Mouse (Mus musculus) liver, embryonic 18 days (tissue): Measurements from ENCODE around the gene Gm43064. TPM values are rescaled to one million over a fixed set of nuclear protein-coding genes. Genes with fewer than 3 reads are reported as not detected.

Source experiments
- polyA plus RNA-seq: library from polyadenylated mRNA; depleted of rRNA; stranded (reverse); fragments of >200 nt; gene quantifications from 2 replicates; pipeline ENCODE4 v1.2.3, GENCODE M21; 2012; rRNA removed

The Gm43064 gene
- 0.30 and 0.58 TPM in 2 replicates for polyA plus RNA-seq

DNA sequence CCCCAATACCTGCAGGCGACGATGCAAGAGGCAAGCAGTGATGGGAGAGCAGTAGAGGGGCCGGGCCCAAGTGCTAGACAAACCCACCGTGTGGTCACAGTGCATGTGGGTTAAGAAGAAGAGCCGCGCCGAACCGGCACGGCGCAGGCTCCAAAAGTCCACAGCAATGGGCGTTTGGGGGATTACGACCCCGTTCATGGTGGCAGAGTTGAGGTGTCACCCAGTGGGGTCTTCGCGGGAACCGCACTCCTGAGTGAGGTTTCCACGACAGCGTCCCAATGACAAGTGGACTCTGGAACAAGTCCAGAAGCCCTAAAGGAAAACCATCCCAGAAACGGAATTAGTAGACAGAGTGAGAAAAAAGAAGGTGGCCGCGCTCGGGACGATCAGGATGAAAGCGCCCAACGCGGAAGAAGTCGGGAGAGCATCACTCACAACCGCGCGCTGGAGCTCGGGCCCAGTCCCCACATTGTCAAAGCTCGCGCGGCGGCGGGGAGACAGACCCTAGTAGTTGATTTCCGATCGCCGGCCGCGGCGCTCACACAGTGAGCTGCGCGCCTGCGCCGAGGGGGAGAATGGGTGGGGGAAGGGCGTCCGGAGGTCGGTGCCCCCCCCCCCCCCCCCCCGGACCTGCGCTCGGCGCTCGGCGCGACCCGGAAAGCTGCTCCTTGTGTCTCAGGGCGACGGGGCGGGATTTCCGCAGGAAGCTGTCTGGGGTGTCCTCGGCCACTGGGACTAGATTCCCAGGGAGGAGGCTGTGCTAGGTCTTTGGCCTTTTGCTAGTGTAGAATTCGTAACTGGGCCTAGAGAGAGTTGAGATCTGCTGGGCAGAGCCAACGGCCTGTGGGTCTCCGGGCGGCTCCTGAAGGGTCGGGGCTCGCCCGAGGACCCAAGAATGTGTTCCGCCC lies at the start of gene Gm43064, which contains the start of the genes Dclre1b and Ap4b1:
Gene Gm43064 (plus strand): TSS at position 683 of the 908 bp plus-strand sequence.
Gene Dclre1b (minus strand): TSS at position 554 of the 908 bp plus-strand sequence.
Gene Ap4b1 (plus strand): TSS at position 630 of the 908 bp plus-strand sequence.

DNA sequence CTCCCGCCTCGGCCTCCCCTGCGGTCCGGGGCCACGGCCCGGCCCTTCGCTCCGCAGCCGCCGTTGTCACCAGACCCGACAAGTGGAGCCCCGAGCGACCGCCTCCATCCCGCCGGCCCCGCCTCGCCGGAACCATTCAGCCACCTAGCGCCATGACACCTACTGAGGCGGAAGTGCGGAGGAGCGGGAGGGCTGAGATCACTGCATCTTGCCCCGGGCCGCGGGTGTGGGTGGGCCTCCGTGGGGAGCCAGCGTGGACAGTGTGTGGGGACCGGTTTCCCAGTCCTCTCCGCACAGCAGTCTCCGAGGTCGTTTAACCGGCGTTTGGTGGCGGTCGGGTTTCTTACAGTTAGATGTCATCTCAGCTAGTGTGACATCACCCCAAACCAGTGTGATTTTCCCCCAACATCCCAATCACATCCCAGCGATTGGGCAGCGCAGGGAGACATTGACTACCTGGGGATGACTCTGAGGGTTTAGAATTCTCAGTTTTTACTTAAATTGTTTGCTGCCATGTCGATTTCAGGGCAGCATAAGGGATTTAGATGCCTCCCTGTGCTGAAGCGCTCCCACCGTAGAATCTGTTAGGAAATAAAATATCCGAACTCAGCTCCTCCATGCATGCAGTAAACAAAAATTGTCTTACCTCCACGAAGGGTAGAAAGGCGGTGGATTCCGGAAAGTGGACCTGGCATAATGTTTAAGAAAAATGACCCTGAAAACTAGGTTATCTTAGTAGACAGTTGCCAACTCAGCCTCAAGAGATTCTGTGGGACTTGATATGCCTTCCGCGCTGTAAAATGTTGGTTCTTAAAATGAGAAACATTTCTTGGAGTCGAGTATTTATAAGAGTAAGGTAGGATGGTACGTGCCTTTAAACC lies 17.9 kb upstream of the Gm43064 start, which contains the start of gene Hipk1:
Gene Hipk1 (minus strand): TSS at position 334 of the 881 bp plus-strand sequence.

DNA sequence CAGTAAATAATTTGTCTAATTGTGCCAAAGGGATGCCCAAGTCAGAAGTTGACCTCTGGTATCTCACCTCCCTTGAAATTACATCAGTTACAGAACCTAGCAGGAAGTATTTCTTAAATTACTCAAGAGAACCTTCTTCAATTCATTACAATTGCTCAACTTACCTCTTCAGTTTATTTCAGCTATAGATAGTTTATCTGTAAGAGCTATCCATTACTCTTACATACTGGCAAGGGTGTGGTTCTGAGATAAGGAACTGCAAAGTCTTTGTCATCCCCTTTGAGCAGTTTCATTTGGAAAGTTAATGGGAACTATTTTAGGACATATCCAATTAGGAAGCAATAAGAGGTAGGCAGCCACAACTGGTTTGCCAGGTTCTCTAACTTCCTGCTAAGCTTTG lies 23.1 kb downstream of the Gm43064 start, which contains the start of gene Bcl2l15:
Gene Bcl2l15 (plus strand): TSS at position 176 of the 400 bp plus-strand sequence.

DNA sequence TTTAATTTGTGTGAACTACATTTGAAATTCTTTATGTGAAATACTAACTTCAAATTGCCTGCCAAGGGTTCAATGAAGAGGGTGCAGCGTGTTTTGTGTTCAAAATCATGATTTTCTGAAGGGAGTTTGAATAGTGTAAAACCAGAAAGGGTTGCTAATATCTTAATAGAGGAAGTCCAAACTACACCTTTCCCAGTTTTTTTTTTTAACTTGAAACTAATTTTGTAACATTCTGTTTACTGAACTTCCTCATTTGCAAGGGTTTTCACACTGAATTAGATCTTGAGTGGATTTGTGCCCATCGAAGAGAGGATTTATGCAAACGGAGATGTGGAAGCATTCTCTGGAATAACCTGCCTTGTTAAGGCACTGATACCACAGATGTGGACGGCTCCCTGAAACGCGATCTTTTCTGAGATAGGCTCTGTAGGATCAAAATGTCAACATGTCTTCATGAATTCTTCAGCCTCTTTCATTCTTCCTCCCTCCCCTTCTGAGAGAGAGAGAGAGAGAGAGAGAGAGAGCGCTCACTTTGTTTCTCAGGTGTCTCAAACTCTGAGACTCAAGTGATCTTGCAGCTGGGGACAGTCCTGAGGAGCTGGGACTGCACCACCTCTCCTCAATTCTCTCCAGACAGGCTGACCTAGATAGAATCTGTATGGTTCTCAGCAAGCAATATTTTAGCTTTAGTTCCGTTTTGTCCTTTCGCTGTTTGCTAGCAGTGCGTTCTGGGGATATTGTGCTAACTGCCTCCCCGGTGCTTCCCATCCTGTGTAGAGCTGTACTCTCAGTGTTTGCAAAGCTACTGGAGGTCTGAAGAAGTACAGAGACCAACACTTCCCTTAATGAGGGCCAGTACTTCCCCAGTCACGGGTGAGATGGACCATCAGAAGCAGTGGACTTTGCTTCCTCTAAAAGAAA lies 49.8 kb downstream of the Gm43064 start, which contains the start of gene Ptpn22:
Gene Ptpn22 (plus strand): TSS at position 915 of the 921 bp plus-strand sequence.

Other genes with a start within 250 kb of the Gm43064 start
- 0.01 TPM in 1 of 2 replicates, not detected in the other for gene Syt6, start 234.3 kb upstream of the Gm43064 start, polyA plus RNA-seq
- 0.12 and 0.13 TPM in 2 replicates for gene Atg4a-ps, start 163.5 kb upstream of the Gm43064 start, polyA plus RNA-seq
- gene Olfml3, start 71.6 kb upstream of the Gm43064 start, polyA plus RNA-seq = 1.6 and 1.8 TPM in 2 replicates
- not detected in 2 replicates for gene Gm10964, start 70.2 kb upstream of the Gm43064 start, polyA plus RNA-seq
- gene Hipk1, start 18.0 kb upstream of the Gm43064 start, polyA plus RNA-seq = 18.2 and 20.5 TPM in 2 replicates
- 9.1 and 10.6 TPM in 2 replicates for gene Dclre1b, start 129 bp upstream of the Gm43064 start, polyA plus RNA-seq
- gene Ap4b1, start 53 bp upstream of the Gm43064 start, polyA plus RNA-seq = 14.1 and 14.6 TPM in 2 replicates
- 1.3 TPM in 2 replicates for gene Bcl2l15, start 23.0 kb downstream of the Gm43064 start, polyA plus RNA-seq
- gene Ptpn22, start 50.2 kb downstream of the Gm43064 start, polyA plus RNA-seq = 2.2 and 2.5 TPM in 2 replicates
- gene Rsbn1, start 104.5 kb downstream of the Gm43064 start, polyA plus RNA-seq = 3.0 and 3.4 TPM in 2 replicates
- 2.4 and 2.8 TPM in 2 replicates for gene Phtf1, start 158.5 kb downstream of the Gm43064 start, polyA plus RNA-seq